Mouse (Mus musculus): ENCODE measurements around the gene Il12rb1.

GRCm38 (mm10) chr8:70846371-70847154, 38.3 kb downstream of the Il12rb1 start:
- TF ChIP-seq POLR2A (IDR thresholded peaks at IDR 0.05; ENCODE audit: extremely low read depth, insufficient read depth, low read length): no peak
- TF ChIP-seq CTCF (IDR thresholded peaks at IDR 0.05; ENCODE audit: extremely low read depth, insufficient read depth, low read length): no peak

All from cortical plate, adult 2 months (tissue).